Mouse (Mus musculus): ENCODE measurements at regions not wholly inside any gene's neighbourhood (a gene's known extent, or its start where the extent isn't known, plus 50 kb on each side); places are given as distances from the start of the nearest gene placed in this dataset.
A peak's percentile ranks its signal among the peaks of the same experiment; 100 is the strongest.

GRCm38 (mm10) chr5:39417845-39418154 is 337.5 kb downstream of the Hs3st1 start:
- Histone ChIP-seq H3K27me3 (no peaks in the 10 kb centered on the region), H3K9me3 (no peaks in the 10 kb centered on the region), H3K27ac (no peak overlapping the region), H3K4me2 (no peak overlapping the region), H3K36me3 (no peaks in the 10 kb centered on the region), H3K4me1 (replicated peaks) (peaks cover 11% of the 10 kb centered on the region), H3K9ac (replicated peaks) (no peak overlapping the region), H3K4me3 (replicated peaks) (no peak overlapping the region)
- WGBS, result 64% methylated on average over 3 of the region's 3 CpGs
- ATAC-seq (ENCODE audit: insufficient number of reproducible peaks, insufficient read depth, low FRiP score, low TSS enrichment, low read depth), result no peak

- Histone ChIP-seq H3K4me1 (replicated peaks) (peaks cover 11% of the 10 kb centered on the region), H3K9me3 (no peaks in the 10 kb centered on the region), H3K27me3 (no peaks in the 10 kb centered on the region), H3K9ac (replicated peaks) (no peak overlapping the region), H3K4me3 (replicated peaks) (no peak overlapping the region), H3K36me3 (no peaks in the 10 kb centered on the region), H3K4me2 (no peak overlapping the region), H3K27ac (peak overlapping the region; percentile 37; the same call in 1 of the 2 replicates)
- 64% methylated on average over 11 of the region's 11 CpGs for WGBS
- ATAC-seq (ENCODE audit: insufficient number of reproducible peaks, insufficient read depth, low FRiP score, low TSS enrichment, low read depth), result no peak
Measured at GRCm38 (mm10) chr5:39417121-39417844, 338.0 kb downstream of the Hs3st1 start.

GRCm38 (mm10) chr5:39416597-39417023 is 338.7 kb downstream of the Hs3st1 start:
- peak; percentile 84 for ATAC-seq (ENCODE audit: insufficient number of reproducible peaks, insufficient read depth, low FRiP score, low TSS enrichment, low read depth)
- H3K27me3 ChIP-seq, result no peaks in the 10 kb centered on the region

GRCm38 (mm10) chr5:39412756-39413155 is 342.5 kb downstream of the Hs3st1 start:
- Histone ChIP-seq H3K4me1 (replicated peaks) (peaks cover 11% of the 10 kb centered on the region), H3K27ac (no peak overlapping the region), H3K4me2 (no peak overlapping the region), H3K36me3 (no peaks in the 10 kb centered on the region), H3K27me3 (no peaks in the 10 kb centered on the region), H3K4me3 (replicated peaks) (no peak overlapping the region), H3K9ac (replicated peaks) (no peak overlapping the region), H3K9me3 (no peaks in the 10 kb centered on the region)
- no peak for ATAC-seq (ENCODE audit: insufficient number of reproducible peaks, insufficient read depth, low FRiP score, low TSS enrichment, low read depth)
- WGBS, result 75% methylated on average over 5 of the region's 5 CpGs

More at GRCm38 (mm10) chr5:39416597-39417023, 338.7 kb downstream of the Hs3st1 start:
- Histone ChIP-seq H3K4me1 (replicated peaks) (peaks cover 11% of the 10 kb centered on the region), H3K9ac (replicated peaks) (no peak overlapping the region), H3K4me3 (replicated peaks) (no peak overlapping the region), H3K36me3 (no peaks in the 10 kb centered on the region), H3K9me3 (no peaks in the 10 kb centered on the region), H3K4me2 (no peak overlapping the region), H3K27ac (no peak overlapping the region)
- 41% methylated on average over 2 of the region's 2 CpGs for WGBS

- no peak for ATAC-seq (ENCODE audit: insufficient number of reproducible peaks, insufficient read depth, low FRiP score, low TSS enrichment, low read depth)
- no peak overlapping the region for H3K27ac ChIP-seq
- no peaks in the 10 kb centered on the region for H3K9me3 ChIP-seq
- no peak overlapping the region for H3K9ac ChIP-seq (replicated peaks)
- no peaks in the 10 kb centered on the region for H3K27me3 ChIP-seq
- no peak overlapping the region for H3K4me2 ChIP-seq
- no peaks in the 10 kb centered on the region for H3K36me3 ChIP-seq
- no peaks in the 10 kb centered on the region for H3K4me1 ChIP-seq (replicated peaks)
- no peak overlapping the region for H3K4me3 ChIP-seq (replicated peaks)
Measured at GRCm38 (mm10) chr5:39390391-39390987, 364.8 kb downstream of the Hs3st1 start.

GRCm38 (mm10) chr5:39384410-39384809 is 370.9 kb downstream of the Hs3st1 start:
- Histone ChIP-seq H3K4me1 (replicated peaks) (no peaks in the 10 kb centered on the region), H3K27ac (no peak overlapping the region), H3K4me2 (no peak overlapping the region), H3K9ac (replicated peaks) (no peak overlapping the region), H3K36me3 (no peaks in the 10 kb centered on the region), H3K27me3 (no peaks in the 10 kb centered on the region), H3K4me3 (replicated peaks) (no peak overlapping the region), H3K9me3 (no peaks in the 10 kb centered on the region)
- no peak for ATAC-seq (ENCODE audit: insufficient number of reproducible peaks, insufficient read depth, low FRiP score, low TSS enrichment, low read depth)
- WGBS, result 94% methylated on average over 2 of the region's 2 CpGs

DNA sequence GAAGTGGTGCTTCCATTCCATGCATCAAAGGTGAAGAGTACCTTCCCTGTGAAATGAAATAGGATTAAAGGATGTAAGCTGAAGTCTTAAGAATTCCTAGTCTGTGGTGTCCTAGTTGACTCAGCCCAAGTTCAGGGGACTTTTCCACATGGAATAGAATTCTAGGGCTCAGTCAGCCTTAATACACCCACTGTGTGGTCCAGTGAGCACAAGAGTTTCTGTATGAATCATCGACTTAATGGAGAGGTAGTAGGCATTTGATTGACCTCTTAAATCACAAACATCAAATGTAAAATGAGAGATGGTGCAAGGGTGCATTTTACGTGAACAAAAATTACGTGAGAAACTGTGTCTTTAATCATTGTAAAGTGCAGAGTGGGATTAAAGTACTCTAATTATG is 381.1 kb downstream of the Hs3st1 start:
- H3K27ac ChIP-seq, result no peak overlapping the region
- H3K4me2 ChIP-seq, result no peak overlapping the region
- no peaks in the 10 kb centered on the region for H3K27me3 ChIP-seq
- H3K36me3 ChIP-seq, result no peaks in the 10 kb centered on the region
- WGBS, result 66% methylated on average over 3 of the region's 3 CpGs
- no peaks in the 10 kb centered on the region for H3K4me1 ChIP-seq (replicated peaks)
- no peak overlapping the region for H3K4me3 ChIP-seq (replicated peaks)
- no peaks in the 10 kb centered on the region for H3K9me3 ChIP-seq
- ATAC-seq (ENCODE audit: insufficient number of reproducible peaks, insufficient read depth, low FRiP score, low TSS enrichment, low read depth), result no peak
- no peak overlapping the region for H3K9ac ChIP-seq (replicated peaks)

DNA sequence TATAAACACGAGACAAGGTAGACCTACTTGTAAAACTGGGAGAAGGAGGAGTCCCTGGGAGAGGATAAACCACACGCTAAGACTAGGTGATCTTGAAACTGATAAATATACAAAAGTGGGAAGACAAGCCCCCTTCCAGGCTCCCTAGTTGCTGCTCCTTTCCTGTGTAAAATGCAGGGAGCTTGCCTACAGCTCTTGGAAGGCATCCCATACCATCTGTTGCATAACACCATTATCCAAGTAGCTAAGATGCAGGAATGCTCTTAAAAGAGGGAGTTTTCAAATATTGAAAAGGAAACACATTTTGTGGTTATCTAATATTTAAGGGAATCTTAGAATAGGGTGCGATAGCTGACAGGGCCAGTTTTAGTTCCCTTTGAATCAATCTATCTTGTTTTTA is 406.6 kb downstream of the Hs3st1 start:
- H3K4me1 ChIP-seq (replicated peaks), result no peaks in the 10 kb centered on the region

DNA sequence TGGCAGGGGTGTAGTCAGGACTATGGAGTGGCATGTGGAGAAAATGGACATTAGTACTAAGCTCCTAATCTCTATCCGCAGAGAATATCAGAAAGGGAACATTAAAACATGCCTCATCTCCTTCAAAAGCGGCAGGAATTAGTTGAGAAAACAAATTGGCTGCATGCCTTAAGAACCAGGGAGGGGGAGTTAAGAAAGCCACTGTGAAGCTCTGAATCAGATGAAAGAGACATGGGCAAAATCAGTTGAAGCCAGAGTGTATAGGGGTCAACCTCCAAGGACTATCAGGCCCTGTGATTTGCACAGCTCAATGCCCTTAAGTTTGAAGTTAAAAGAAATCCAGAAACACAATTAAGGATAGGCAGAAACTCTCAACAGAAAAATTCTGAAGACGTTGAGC is 408.3 kb downstream of the Hs3st1 start:
- ATAC-seq (ENCODE audit: insufficient number of reproducible peaks, insufficient read depth, low FRiP score, low TSS enrichment, low read depth), result no peak
- H3K4me2 ChIP-seq, result no peak overlapping the region
- H3K4me3 ChIP-seq (replicated peaks), result no peak overlapping the region
- no peaks in the 10 kb centered on the region for H3K27me3 ChIP-seq
- H3K36me3 ChIP-seq, result no peaks in the 10 kb centered on the region
- no peaks in the 10 kb centered on the region for H3K4me1 ChIP-seq (replicated peaks)
- 85% methylated on average over 3 of the region's 3 CpGs for WGBS
- H3K9ac ChIP-seq (replicated peaks), result no peak overlapping the region
- no peak overlapping the region for H3K27ac ChIP-seq
- H3K9me3 ChIP-seq, result no peaks in the 10 kb centered on the region

More for the DNA sequence above, 406.6 kb downstream of the Hs3st1 start:
- H3K4me2 ChIP-seq, result no peak overlapping the region
- H3K27me3 ChIP-seq, result no peaks in the 10 kb centered on the region
- WGBS, result 85% methylated on average over 3 of the region's 3 CpGs
- H3K9me3 ChIP-seq, result no peaks in the 10 kb centered on the region
- H3K9ac ChIP-seq (replicated peaks), result no peak overlapping the region
- H3K27ac ChIP-seq, result no peak overlapping the region
- no peak for ATAC-seq (ENCODE audit: insufficient number of reproducible peaks, insufficient read depth, low FRiP score, low TSS enrichment, low read depth)
- H3K4me3 ChIP-seq (replicated peaks), result no peak overlapping the region
- H3K36me3 ChIP-seq, result no peaks in the 10 kb centered on the region

- 76% methylated on average over 1 of the region's 1 CpGs for WGBS
- Histone ChIP-seq H3K4me3 (replicated peaks) (no peak overlapping the region), H3K36me3 (no peaks in the 10 kb centered on the region), H3K4me1 (replicated peaks) (no peaks in the 10 kb centered on the region), H3K9ac (replicated peaks) (no peak overlapping the region), H3K27ac (no peak overlapping the region), H3K4me2 (no peak overlapping the region), H3K9me3 (no peaks in the 10 kb centered on the region), H3K27me3 (no peaks in the 10 kb centered on the region)
- no peak for ATAC-seq (ENCODE audit: insufficient number of reproducible peaks, insufficient read depth, low FRiP score, low TSS enrichment, low read depth)
Measured at GRCm38 (mm10) chr5:39337917-39338316, 417.4 kb downstream of the Hs3st1 start.

DNA sequence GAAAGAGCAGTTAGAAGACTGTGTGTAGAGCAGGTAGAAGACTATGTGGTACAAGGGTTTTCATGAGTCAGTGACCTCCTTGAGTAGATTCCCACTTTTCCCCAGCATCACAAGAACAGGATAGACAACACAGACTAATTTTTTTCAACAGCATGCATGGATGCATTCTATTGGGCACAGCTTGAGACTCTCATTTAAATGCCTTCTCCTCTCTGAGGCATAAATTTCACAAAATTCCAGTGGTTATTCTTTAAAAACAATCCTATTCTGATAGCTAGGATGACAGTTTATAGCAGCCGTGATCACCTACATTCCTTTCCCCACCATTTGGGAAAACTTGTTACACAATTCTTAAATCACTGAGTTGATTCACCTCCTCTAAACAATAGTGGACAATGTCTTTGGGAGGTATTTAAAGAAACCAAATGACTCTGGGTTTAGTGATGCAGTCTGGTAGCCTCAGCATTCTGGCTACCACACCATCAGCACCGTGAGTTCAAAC is 418.7 kb downstream of the Hs3st1 start:
- no peaks in the 10 kb centered on the region for H3K27me3 ChIP-seq
- no peak overlapping the region for H3K4me3 ChIP-seq (replicated peaks)
- no peaks in the 10 kb centered on the region for H3K36me3 ChIP-seq
- 87% methylated on average over 2 of the region's 2 CpGs for WGBS
- no peak overlapping the region for H3K27ac ChIP-seq
- no peaks in the 10 kb centered on the region for H3K9me3 ChIP-seq
- no peaks in the 10 kb centered on the region for H3K4me1 ChIP-seq (replicated peaks)
- H3K4me2 ChIP-seq, result no peak overlapping the region
- ATAC-seq (ENCODE audit: insufficient number of reproducible peaks, insufficient read depth, low FRiP score, low TSS enrichment, low read depth), result no peak
- no peak overlapping the region for H3K9ac ChIP-seq (replicated peaks)

GRCm38 (mm10) chr5:39335321-39335720 is 420.0 kb downstream of the Hs3st1 start:
- H3K9ac ChIP-seq (replicated peaks), result no peak overlapping the region
- H3K4me2 ChIP-seq, result no peak overlapping the region
- H3K4me3 ChIP-seq (replicated peaks), result no peak overlapping the region
- no peaks in the 10 kb centered on the region for H3K4me1 ChIP-seq (replicated peaks)
- H3K27me3 ChIP-seq, result no peaks in the 10 kb centered on the region
- ATAC-seq (ENCODE audit: insufficient number of reproducible peaks, insufficient read depth, low FRiP score, low TSS enrichment, low read depth), result no peak
- 76% methylated on average over 2 of the region's 2 CpGs for WGBS
- H3K27ac ChIP-seq, result no peak overlapping the region
- no peaks in the 10 kb centered on the region for H3K9me3 ChIP-seq
- no peaks in the 10 kb centered on the region for H3K36me3 ChIP-seq

Data from limb, embryonic 12.5 days (tissue).